Comparison of ENCODE assay signal across 22 mouse cellular contexts in genomic region chr6:89549157-89549556, GRCm38 (mm10). TPM values are rescaled to one million over a fixed set of nuclear protein-coding genes. Genes with fewer than 3 reads are reported as not detected.
DNase-seq lines count a peak whose midpoint lies in the region; ATAC-seq and TF ChIP-seq lines count a peak whose summit lies in the region.
"Had no signal": no experiment of that assay in that cellular context is flagged by ENCODE, and none has a peak within 500 bp of the region (broad histone marks: within the 10 kb centered on the region; RNA-seq: fewer than 3 reads in every experiment).

No protein-coding gene starts in this region.

- TF ChIP-seq CTCF in MEL (IDR thresholded peaks at IDR 0.05 in 2 of 3, conservative IDR thresholded peaks at IDR 0.05 in 1 of 3; ENCODE audit: control insufficient read depth in 1 of 3, insufficient read depth in 1 of 3, low read depth in 2 of 3, low read length in 3 of 3, poor library complexity in 1 of 3, severe bottlenecking in 1 of 3), result no peak
- no peak for TF ChIP-seq CTCF in stomach, postnatal 0 days (IDR thresholded peaks at IDR 0.05; ENCODE audit: low read depth)

- 54% methylated on average over 3 of the region's 3 CpGs for WGBS in stomach, postnatal 0 days

- TF ChIP-seq POLR2A in MEL (IDR thresholded peaks at IDR 0.05; ENCODE audit: control insufficient read depth in 1 of 2, insufficient read depth in 1 of 2, low read depth in 1 of 2, low read length in 2 of 2, poor library complexity in 1 of 2), result no peak

- H3K9ac ChIP-seq in MEL (ENCODE audit: control insufficient read depth, low read depth, low read length, poor library complexity, severe bottlenecking), result no peak overlapping the region
- no peak overlapping the region for H3K9ac ChIP-seq in stomach, postnatal 0 days (ENCODE audit: low read length)
- H3K9ac ChIP-seq: embryonic facial prominence, embryonic 13.5 days; forebrain, embryonic 12.5 days; heart, embryonic 15.5 days; hindbrain, embryonic 15.5 days had no signal

- ATAC-seq in megakaryocyte, adult 5-6 weeks (ENCODE audit: poor library complexity, severe bottlenecking), result 0 out of 2 replicates have a peak, but pooled peaks have one; percentile 22
- ATAC-seq in stomach, postnatal 0 days (ENCODE audit: low FRiP score, low TSS enrichment), result no peak
- ATAC-seq: forebrain, embryonic 16.5 days had no signal

- no peaks in the 10 kb centered on the region for H3K36me3 ChIP-seq in MEL (ENCODE audit: control insufficient read depth in 1 of 2, insufficient read depth in 2 of 2, low read length in 2 of 2)
- no peaks in the 10 kb centered on the region for H3K36me3 ChIP-seq in stomach, postnatal 0 days (ENCODE audit: control insufficient read depth, insufficient read depth, low read length)
- H3K36me3 ChIP-seq: embryonic facial prominence, embryonic 13.5 days; forebrain, embryonic 12.5 days; heart, embryonic 15.5 days; hindbrain, embryonic 10.5 days; hindbrain, embryonic 15.5 days had no signal

- no peak overlapping the region for H3K27ac ChIP-seq in MEL (ENCODE audit: control insufficient read depth, low read depth, low read length)
- H3K27ac ChIP-seq in stomach, postnatal 0 days (replicated peaks), result no peak overlapping the region
- H3K27ac ChIP-seq: embryonic facial prominence, embryonic 13.5 days; forebrain, embryonic 12.5 days; heart, adult 2 months; heart, embryonic 15.5 days; hindbrain, embryonic 10.5 days; hindbrain, embryonic 15.5 days had no signal

- H3K79me2 ChIP-seq in MEL (ENCODE audit: control insufficient read depth, insufficient read depth, low read length, poor library complexity), result no peaks in the 10 kb centered on the region

- TF ChIP-seq EP300 in MEL (IDR thresholded peaks at IDR 0.05; ENCODE audit: low read depth in 1 of 2, low read length in 2 of 2), result no peak
- TF ChIP-seq EP300 in stomach, postnatal 0 days (optimal IDR thresholded peaks at IDR 0.05), result no peak

- TF ChIP-seq RAD21 in MEL (IDR thresholded peaks at IDR 0.05; ENCODE audit: low read depth, low read length), result no peak

- no peaks in the 10 kb centered on the region for H3K9me3 ChIP-seq in MEL (replicated peaks; ENCODE audit: insufficient read depth, low read length)
- H3K9me3 ChIP-seq in stomach, postnatal 0 days (ENCODE audit: control insufficient read depth, low read length), result no peaks in the 10 kb centered on the region
- H3K9me3 ChIP-seq: embryonic facial prominence, embryonic 13.5 days; forebrain, embryonic 12.5 days; heart, embryonic 15.5 days; hindbrain, embryonic 10.5 days; hindbrain, embryonic 15.5 days had no signal

- intact Hi-C loops in heart, postnatal 36 days (cut with DNase I), result no loop called here

- H3K27me3 ChIP-seq in MEL (ENCODE audit: control insufficient read depth in 1 of 2, insufficient read depth in 2 of 2, low read length in 2 of 2), result no peaks in the 10 kb centered on the region
- H3K27me3 ChIP-seq in stomach, postnatal 0 days (ENCODE audit: control insufficient read depth, insufficient read depth, low read length), result no peaks in the 10 kb centered on the region
- H3K27me3 ChIP-seq: CH12.LX; embryonic facial prominence, embryonic 13.5 days; forebrain, embryonic 12.5 days; heart, embryonic 15.5 days; hindbrain, embryonic 15.5 days had no signal

- no peak overlapping the region for H3K4me3 ChIP-seq in MEL (ENCODE audit: control insufficient read depth in 1 of 2, insufficient read depth in 1 of 2, low read depth in 2 of 2, low read length in 2 of 2)
- no peak overlapping the region for H3K4me3 ChIP-seq in stomach, postnatal 0 days (ENCODE audit: low read depth, low read length)
- H3K4me3 ChIP-seq: embryonic facial prominence, embryonic 13.5 days; forebrain, embryonic 12.5 days; heart, adult 2 months; heart, embryonic 15.5 days; hindbrain, embryonic 10.5 days; hindbrain, embryonic 15.5 days had no signal

- H3K4me2 ChIP-seq in stomach, postnatal 0 days (replicated peaks; ENCODE audit: low read depth), result no peak overlapping the region
- H3K4me2 ChIP-seq: embryonic facial prominence, embryonic 13.5 days; forebrain, embryonic 12.5 days; heart, embryonic 11.5 days; heart, embryonic 15.5 days; hindbrain, embryonic 15.5 days had no signal

- no peaks in the 10 kb centered on the region for H3K4me1 ChIP-seq in MEL (ENCODE audit: control insufficient read depth in 1 of 2, insufficient read depth in 2 of 2, low read length in 2 of 2)
- H3K4me1 ChIP-seq in stomach, postnatal 0 days (replicated peaks; ENCODE audit: control insufficient read depth, insufficient read depth), result no peaks in the 10 kb centered on the region

- DNase-seq in heart, adult 11 months, result peak; percentile 81
- DNase-seq in heart, postnatal 36 days, result no peak
- peak; percentile 16 for DNase-seq in MEL (ENCODE audit: low read depth, low spot score)
- DNase-seq in stomach, postnatal 0 days (ENCODE audit: low spot score), result peak; percentile 8
- no peak for DNase-seq in right cerebral cortex, adult 2 months (ENCODE audit: low spot score in 2 of 2)
- no peak for DNase-seq in natural killer cell, adult 2 months (ENCODE audit: low spot score in 2 of 2)
- DNase-seq: adrenal gland, adult 8-10 months; adrenal gland, postnatal 36 days; cerebellum, adult 11 months; cerebellum, adult 8-10 months; gastrocnemius, postnatal 36 days; heart, adult 2 months; heart, postnatal 14 days had no signal

TF ChIP-seq in MEL, 35 proteins besides CTCF, POLR2A, EP300 and RAD21:
- TF ChIP-seq POLR2AphosphoS5 (IDR thresholded peaks at IDR 0.05; ENCODE audit: borderline replicate concordance, low read depth, low read length), result no peak
- TF ChIP-seq HCFC1 (IDR thresholded peaks at IDR 0.05; ENCODE audit: low read depth, low read length), result no peak
- TF ChIP-seq USF2 (IDR thresholded peaks at IDR 0.05; ENCODE audit: borderline replicate concordance in 1 of 2, insufficient read depth in 1 of 2, low read depth in 1 of 2, low read length in 2 of 2), result no peak

RNA-seq across cellular contexts. Expression of gene Chchd6, which starts 46.3 kb away (rescaled TPM):
- 10 to 100 TPM in 1 of 2 experiments, 1 to 10 TPM in 1; 9.6 to 11.2 TPM for total RNA-seq in heart, postnatal 36 days (2021)
- 49.5 and 53.0 TPM in 2 replicates for total RNA-seq in MEL (2012; rRNA removed)
- 10 to 100 TPM in 1 of 2 experiments, not detected in 1; 74.7 TPM for polyA plus RNA-seq in MEL (2012; ENCODE audit: insufficient read depth in 1 of 2, insufficient read length in 2 of 2, low read depth in 1 of 2, low replicate concordance in 2 of 2, missing spikeins in 1 of 2)
- total RNA-seq in megakaryocyte, adult 5-6 weeks (2015), result 5.9 and 7.1 TPM in 2 replicates
- total RNA-seq in megakaryocyte, adult 5-6 weeks (2017), result 1.3 and 1.5 TPM in 2 replicates
- polyA plus RNA-seq in stomach, postnatal 0 days (2015; fragmentation: Nextera tagmentation; extraction: Ambion mirVana), result 19.5 and 22.7 TPM in 2 replicates

Comparison
In these comparisons a context has a peak if more than half of its experiments do, and no peak if none do; other contexts are left out.
1. DNase-seq: peak in heart, adult 11 months (single experiment), MEL (single experiment) and stomach, postnatal 0 days (single experiment); none in heart, postnatal 36 days (0 of 2), right cerebral cortex, adult 2 months (0 of 2) and natural killer cell, adult 2 months (0 of 2).